25 mouse cellular contexts compared by ENCODE assay signal in the genomic region with DNA sequence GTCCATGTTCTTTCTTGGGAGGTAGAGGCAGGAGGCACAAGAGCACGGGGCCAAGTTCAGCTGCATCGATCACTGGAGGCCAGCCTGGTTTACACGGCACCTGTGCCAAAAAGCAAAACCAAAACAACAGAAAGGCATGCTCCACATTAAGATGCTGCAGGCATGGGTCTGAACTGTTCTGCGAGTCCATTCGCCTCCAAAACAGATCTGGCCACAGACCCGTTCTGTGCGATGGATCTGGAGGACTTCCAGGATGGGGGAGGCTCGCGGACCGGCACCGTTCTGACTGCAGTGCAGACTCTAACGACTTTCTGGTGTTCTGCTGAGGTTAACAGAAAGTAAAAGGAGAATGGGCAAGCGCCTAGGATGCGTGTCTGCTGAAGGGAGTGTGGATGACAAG. TPM values are rescaled to one million over a fixed set of nuclear protein-coding genes. Genes with fewer than 3 reads are reported as not detected.
A peak's percentile ranks its signal among the peaks of the same experiment; 100 is the strongest.
DNase-seq lines count a peak whose midpoint lies in the region; ATAC-seq and TF ChIP-seq lines count a peak whose summit lies in the region.
"Had no signal": no experiment of that assay in that cellular context is flagged by ENCODE, and none has a peak within 500 bp of the region (broad histone marks: within the 10 kb centered on the region; RNA-seq: fewer than 3 reads in every experiment).

No protein-coding gene starts in this region.

- H3K27me3 ChIP-seq in lung, embryonic 15.5 days, result peaks cover 16% of the 10 kb centered on the region; the same call in 1 of the 2 replicates
- H3K27me3 ChIP-seq: intestine, embryonic 15.5 days; stomach, embryonic 15.5 days had no signal

- H3K36me3 ChIP-seq in lung, embryonic 15.5 days, result no peaks in the 10 kb centered on the region
- H3K36me3 ChIP-seq: forebrain, embryonic 12.5 days; G1E; heart, embryonic 12.5 days; intestine, embryonic 15.5 days; kidney, embryonic 15.5 days; limb, embryonic 15.5 days; stomach, embryonic 15.5 days had no signal

- no peak overlapping the region for H3K9ac ChIP-seq in lung, embryonic 15.5 days
- H3K9ac ChIP-seq: forebrain, embryonic 12.5 days; heart, embryonic 12.5 days; intestine, embryonic 15.5 days; kidney, embryonic 15.5 days; limb, embryonic 15.5 days; stomach, embryonic 15.5 days had no signal

- no peaks in the 10 kb centered on the region for H3K4me1 ChIP-seq in lung, embryonic 15.5 days
- H3K4me1 ChIP-seq: heart, embryonic 12.5 days; limb, embryonic 15.5 days had no signal

- intact Hi-C loops in gastrocnemius, adult 2 months (cut with DNase I), result no loop called here

- H3K4me3 ChIP-seq in gastrocnemius, adult 2 months, result peak overlapping the region; percentile 9; the same call in 1 of the 2 replicates
- no peak overlapping the region for H3K4me3 ChIP-seq in lung, embryonic 15.5 days
- H3K4me3 ChIP-seq: forebrain, embryonic 12.5 days; heart, embryonic 12.5 days; intestine, embryonic 15.5 days; kidney, embryonic 15.5 days; limb, embryonic 15.5 days; myocyte; stomach, embryonic 15.5 days had no signal

- TF ChIP-seq CTCF in gastrocnemius, adult 2 months (IDR thresholded peaks at IDR 0.05), result no peak

- no peaks in the 10 kb centered on the region for H3K9me3 ChIP-seq in lung, embryonic 15.5 days
- H3K9me3 ChIP-seq: forebrain, embryonic 12.5 days; G1E; heart, embryonic 12.5 days; intestine, embryonic 15.5 days; kidney, embryonic 15.5 days; limb, embryonic 15.5 days; stomach, embryonic 15.5 days had no signal

- 48% methylated on average over 14 of the region's 14 CpGs for WGBS in lung, embryonic 15.5 days

- peak; percentile 12 for DNase-seq in adrenal gland, postnatal 10 days
- no peak for DNase-seq in adrenal gland, postnatal 4 days (ENCODE audit: low spot score in 2 of 2)
- no peak for DNase-seq in gastrocnemius, adult 2 months
- no peak for DNase-seq in gastrocnemius, postnatal 25 days
- no peak for DNase-seq in lung, adult 18-20 months
- DNase-seq in right cerebral cortex, postnatal 4 days, result peak; percentile 27
- DNase-seq in right cerebral cortex, postnatal 36 days (ENCODE audit: low spot score in 2 of 2), result no peak
- DNase-seq: layer of hippocampus, postnatal 36 days; thymus, postnatal 14 days had no signal

- 0 out of 2 replicates have a peak, but pooled peaks have one; percentile 29 for ATAC-seq in lung, embryonic 15.5 days (ENCODE audit: borderline replicate concordance, extremely low read depth, low FRiP score, low TSS enrichment)
- ATAC-seq: CD4-positive, CD25-positive, alpha-beta regulatory T cell, adult 4 months; intestine, embryonic 15.5 days; lung, postnatal 0 days had no signal

- no peak overlapping the region for H3K27ac ChIP-seq in gastrocnemius, adult 2 months
- H3K27ac ChIP-seq in lung, embryonic 15.5 days, result no peak overlapping the region
- H3K27ac ChIP-seq: forebrain, embryonic 12.5 days; intestine, embryonic 15.5 days; kidney, embryonic 15.5 days; limb, embryonic 15.5 days; stomach, embryonic 15.5 days had no signal

- H3K4me2 ChIP-seq in lung, embryonic 15.5 days, result no peak overlapping the region
- H3K4me2 ChIP-seq: forebrain, embryonic 12.5 days; heart, embryonic 12.5 days; intestine, embryonic 15.5 days; kidney, embryonic 15.5 days; limb, embryonic 15.5 days; stomach, embryonic 15.5 days had no signal

RNA-seq across cellular contexts. Expression of a gene that starts 52.3 kb away (rescaled TPM):
- not detected for total RNA-seq in adrenal gland, postnatal 10 days (2021)
- not detected for total RNA-seq in adrenal gland, postnatal 4 days (2021)
- total RNA-seq in gastrocnemius, adult 2 months (2021), result not detected
- total RNA-seq in gastrocnemius, postnatal 25 days (2021), result not detected
- not detected in 2 replicates for polyA plus RNA-seq in lung, embryonic 15.5 days (2015; fragmentation: Nextera tagmentation; extraction: Ambion mirVana)
- total RNA-seq: heart, postnatal 25 days; layer of hippocampus, postnatal 36 days; megakaryocyte-erythroid progenitor cell, adult 5-6 weeks had no signal
- polyA plus RNA-seq: CD4-positive, CD25-positive, alpha-beta regulatory T cell, adult 4 months; G1E; gonadal fat pad, adult 2 months; heart, embryonic 12.5 days; intestine, embryonic 15.5 days; kidney, embryonic 15.5 days; large intestine, adult 2 months; limb, embryonic 15.5 days; lung, postnatal 0 days; myocyte; spleen, adult 2 months had no signal

Comparison
In these comparisons a context has a peak if more than half of its experiments do, and no peak if none do; other contexts are left out.
1. DNase-seq: peak in adrenal gland, postnatal 10 days (single experiment) and right cerebral cortex, postnatal 4 days (single experiment); none in adrenal gland, postnatal 4 days (0 of 2), gastrocnemius, adult 2 months (single experiment), gastrocnemius, postnatal 25 days (single experiment), lung, adult 18-20 months (0 of 2) and right cerebral cortex, postnatal 36 days (0 of 2).